Mouse (Mus musculus) embryo, embryonic 11.5 days (tissue): ENCODE data around the gene Tmem170.
"Not testable (repeated sequence)": the region's sequence is repeated elsewhere in the genome, so short reads cannot be mapped to it uniquely, and the experiment has no call there.

ENCODE experiments used
- DNase-seq: peaks from one replicate; pipeline ENCODE4 v3.0.0-alpha.2; 2012; ENCODE audit warnings: low read depth, low spot score

The Tmem170 gene

DNA sequence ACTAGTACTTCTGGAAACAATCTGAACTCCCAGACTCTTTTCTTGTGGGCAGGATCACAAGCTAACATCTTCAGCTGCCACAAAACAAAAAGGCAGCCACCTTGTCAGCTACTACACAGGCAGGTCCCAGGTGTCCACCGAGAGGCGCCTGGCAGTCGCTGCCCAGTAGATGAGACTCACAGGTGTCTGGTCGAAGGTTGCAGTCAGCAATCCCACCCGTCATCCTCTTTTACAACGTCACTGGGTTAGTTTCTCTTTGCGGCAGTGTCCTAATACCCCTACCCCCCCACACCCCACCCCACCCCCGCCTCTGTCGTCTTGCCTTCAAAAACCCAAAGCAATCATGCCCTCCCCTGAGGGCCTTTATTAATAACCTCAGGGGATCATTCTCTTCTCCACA, 792 bp downstream of the Tmem170 start:
- no peak for DNase-seq

DNA sequence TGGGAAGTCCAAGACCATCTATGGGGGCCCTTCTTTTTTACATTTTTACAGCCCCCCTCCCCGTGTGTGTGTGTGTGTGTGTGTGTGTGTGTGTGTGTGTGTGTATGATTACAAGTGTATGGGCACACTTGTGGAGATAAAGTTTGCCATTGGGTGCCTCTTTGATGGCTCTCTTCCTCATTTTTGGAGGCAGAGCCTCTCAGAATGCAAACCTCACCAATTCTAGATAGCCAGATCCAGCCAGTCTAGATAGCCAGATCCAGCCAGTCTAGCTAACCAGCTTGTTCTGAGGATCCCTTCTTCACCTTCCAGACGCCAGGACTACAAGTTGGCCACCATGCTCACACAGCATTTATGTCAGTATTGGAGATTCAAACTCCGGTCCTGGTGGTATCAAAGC, 5.3 kb downstream of the Tmem170 start:
- DNase-seq: no peak

DNA sequence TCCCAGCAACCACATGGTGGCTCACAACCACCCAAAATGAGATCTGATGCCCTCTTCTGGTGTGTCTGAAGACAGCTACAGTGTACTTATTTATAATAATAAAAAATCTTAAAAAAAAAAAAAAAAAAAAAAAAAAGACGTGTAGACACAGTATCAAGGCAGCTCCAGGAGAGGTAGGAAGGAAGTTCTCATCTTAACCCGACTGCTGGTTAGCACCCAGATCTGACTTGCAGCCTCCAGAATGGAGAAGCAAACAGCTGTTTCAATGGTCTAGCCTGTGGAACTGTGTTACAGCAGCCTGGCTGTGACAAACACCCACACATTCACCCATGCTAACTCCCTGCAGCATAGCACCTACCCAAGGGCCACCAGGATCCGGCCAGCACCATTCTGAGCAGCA, 6.2 kb downstream of the Tmem170 start:
- no peak for DNase-seq

DNA sequence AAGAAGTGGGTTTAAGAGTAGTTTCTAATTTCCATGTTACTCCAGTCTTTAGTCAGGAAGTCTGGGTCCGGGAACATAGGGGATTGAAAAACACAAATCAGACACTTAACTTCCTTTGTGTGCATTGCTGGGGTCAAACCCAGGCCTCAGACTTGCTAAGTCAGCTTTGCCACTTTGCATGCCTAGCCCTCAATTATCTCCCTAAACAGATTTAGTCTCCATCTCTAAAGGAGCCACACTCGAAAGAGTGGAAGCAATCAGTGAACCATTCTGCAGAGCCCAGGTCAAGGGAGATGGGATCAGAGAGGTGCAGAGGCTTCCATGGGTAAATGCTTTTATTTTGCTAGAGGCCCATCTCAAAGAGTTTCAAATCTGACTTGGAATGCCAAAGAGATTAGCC, 7.9 kb downstream of the Tmem170 start:
- no peak for DNase-seq

DNA sequence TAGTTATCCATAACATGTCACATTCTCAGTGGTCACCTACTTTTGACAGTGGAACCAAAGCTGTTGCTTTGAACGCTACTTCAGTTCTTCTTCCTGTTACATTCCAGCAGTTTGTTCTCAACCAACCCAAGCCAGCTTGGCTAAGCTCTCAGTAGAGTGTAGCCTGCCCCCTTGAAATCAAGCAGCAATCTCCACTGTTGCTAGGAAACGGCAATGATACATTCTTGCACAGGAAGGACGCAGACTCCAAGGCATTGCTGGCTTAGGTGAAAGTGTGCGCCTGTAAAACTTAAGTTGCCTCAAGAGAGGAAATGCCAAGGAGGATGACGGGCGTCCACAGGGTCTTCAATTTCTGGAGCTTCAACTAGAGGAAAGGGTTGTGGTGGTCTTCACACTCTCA, 10.7 kb downstream of the Tmem170 start:
- no peak for DNase-seq

DNA sequence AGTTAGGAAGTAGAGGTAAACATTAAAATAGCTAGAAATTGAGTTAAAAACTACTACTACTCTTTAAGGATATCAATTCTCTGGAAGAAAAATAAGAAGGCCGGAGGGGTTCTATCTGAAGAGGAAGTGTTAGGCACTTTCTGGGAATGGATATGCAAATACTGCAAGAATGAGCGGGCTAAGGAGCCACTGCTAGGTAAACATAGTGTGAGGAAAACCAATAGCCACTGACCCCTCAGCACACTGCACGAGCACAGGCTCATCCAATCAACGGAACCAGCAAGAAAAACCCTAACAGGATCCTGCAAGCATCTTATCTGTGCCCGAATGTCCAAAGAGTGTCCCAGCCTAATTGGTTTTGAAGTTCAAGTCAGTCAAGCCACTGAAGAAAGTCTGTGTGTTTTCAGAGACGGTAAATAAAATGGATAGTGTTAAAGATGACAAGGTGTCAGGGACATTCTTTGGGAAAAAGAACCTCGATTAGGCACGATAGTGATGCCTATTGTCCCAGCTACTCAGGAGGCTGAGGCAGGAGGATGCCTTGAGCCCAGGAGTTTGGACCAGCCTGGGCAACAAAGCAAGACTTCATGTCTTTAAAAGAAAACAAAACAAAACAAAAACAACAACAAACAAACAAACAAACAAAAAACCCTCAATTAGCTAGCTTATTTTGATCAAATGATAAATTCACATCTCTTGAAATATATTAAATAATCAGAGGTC, 11.3 kb downstream of the Tmem170 start:
- no peak for DNase-seq

DNA sequence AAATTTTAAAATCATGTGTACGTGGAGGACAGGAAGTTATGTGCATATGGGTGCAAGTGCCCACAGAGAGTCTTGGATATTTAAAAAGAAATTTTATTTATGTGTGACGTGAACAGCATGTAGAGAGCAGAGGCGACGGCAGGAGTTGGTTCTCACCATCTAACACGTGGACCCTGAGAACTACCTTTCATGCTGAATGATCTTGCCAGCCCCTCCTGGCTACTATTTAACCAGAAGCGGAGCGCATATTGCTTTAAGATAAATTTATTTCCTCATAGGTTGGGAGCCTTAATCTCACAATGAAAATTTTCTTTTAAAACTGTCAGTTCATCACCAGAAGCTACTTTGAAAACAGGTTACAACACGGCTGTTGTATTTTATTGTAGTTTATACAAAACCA, 11.9 kb downstream of the Tmem170 start:
- DNase-seq: no peak

DNA sequence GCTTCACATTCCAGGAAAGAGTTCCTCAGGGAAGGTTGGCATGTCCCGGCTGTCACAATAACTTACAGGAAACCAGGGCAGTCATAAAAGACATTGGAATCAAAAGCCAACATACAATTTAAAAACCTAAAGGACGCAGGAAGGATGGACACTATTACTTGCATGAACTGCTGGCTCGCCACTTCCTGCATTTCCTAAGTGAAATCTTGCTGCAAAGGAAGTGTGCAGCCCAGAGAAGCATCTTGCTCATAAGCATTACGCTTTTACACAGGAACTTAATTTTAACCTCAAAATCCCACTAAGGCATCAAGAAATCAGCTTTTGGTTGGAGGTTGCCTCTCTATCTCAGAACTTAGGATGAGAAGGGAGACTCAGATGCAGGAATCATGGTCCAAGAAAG, 13.3 kb downstream of the Tmem170 start:
- DNase-seq: no peak

DNA sequence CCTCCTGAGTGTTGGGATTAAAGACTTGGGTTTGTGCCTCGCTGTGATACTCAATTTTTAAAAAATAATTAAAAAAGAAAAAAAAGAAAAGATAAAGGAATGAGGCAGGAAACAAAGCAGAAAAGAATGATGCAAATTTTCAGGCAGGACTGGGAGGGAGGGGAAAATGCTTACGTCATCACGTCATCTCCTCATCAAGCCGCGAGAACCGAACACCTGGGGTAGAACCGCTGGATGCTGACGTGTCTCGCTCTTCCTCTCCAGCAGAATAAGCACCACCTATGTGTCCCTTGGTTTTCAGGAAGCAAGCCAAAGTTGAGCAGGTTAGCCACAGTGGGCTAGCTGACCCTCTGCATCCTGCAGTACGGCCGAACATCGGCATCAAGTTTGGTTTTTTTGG, 20.6 kb downstream of the Tmem170 start:
- no peak for DNase-seq

DNA sequence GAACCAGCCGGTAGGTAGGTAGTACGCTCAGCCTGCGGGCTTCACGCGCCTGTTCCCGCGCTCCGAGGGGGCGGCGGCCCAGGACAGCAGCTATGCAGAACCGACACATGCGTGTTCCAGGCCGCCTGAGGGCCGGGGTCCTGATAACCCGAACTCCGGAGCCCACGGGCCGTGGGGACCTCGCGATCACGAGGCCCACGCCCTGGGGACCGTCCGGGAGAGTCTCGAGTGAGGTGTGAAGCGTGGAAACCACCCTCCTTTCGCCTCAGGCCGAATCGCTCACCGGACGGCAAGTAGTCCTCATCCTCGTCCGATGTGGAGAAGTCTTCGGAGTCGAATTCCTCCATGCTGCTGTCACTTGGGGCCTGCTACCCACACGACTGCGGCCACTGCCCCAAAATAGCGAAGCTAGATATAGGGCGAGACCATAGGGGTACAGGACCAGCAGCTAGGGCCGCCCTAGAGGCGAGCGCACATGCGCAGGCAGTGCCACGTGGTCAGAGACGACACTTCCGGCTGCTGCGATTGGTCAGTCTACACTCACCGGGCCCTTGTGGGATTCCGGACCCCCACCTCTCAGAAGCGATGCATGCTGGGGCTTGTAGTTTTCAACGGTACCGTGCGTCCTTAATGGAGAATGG, 22.6 kb downstream of the Tmem170 start, which contains the start of gene Cfdp1:
Gene Cfdp1, minus strand, starts transcription at position 431 of the 641 bp plus-strand sequence.
- peak; percentile 93 for DNase-seq

DNA sequence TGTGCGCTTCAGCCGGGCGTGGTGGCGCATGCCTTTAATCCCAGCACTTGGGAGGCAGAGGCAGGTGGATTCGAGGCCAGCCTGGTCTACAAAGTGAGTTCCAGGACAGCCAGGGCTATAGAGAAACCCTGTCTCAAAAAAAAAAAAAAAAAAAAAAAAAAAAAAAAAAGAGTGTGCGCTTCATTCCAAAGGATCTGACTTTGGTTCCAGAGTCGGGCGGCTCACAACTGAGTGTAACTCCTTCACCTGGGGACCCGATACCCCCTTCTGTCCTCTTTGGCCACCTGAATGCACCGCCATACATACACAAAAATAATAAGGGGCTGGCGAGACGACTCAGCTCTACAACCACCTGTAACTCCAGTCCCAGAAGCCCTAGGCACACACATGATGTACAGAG, 23.3 kb downstream of the Tmem170 start:
- not testable (repeated sequence) for DNase-seq

DNA sequence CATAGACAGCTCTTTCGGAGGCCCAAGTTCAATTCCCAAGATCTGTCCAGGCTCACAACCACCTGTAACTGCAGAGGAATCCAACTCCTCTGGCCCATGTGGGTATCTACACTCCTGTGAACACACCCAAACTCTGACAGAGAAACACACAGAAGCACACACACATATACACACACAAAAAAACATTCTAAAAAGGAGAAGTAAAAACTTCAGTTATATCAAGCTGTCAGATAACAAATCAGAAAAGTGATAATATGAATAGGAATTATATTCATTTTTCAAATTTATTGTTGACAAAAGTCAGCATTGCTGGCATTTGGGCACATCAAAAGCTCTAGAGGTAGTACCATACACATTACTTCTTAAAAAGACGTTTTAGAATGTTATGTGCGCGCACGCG, 29.8 kb downstream of the Tmem170 start:
- no peak for DNase-seq

DNA sequence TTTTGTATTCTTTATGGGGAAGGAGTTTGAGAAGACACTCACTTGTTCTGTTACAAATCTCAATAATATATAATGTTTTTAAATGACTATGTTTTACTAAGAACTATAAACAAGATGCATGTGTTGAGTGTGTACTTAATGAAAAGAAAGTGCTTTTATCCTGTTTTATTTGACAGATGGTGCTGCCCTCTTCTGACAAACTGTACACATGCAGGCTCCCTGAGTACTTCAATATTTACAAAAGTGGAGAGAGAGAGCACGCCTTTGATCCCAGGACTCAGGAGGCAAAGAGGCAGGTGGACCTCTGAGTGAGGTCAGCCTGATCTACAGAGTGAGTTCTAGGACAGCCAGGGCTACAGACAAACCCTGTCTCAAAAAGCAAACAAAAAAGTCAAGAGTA, 41.0 kb downstream of the Tmem170 start:
- DNase-seq: no peak

DNA sequence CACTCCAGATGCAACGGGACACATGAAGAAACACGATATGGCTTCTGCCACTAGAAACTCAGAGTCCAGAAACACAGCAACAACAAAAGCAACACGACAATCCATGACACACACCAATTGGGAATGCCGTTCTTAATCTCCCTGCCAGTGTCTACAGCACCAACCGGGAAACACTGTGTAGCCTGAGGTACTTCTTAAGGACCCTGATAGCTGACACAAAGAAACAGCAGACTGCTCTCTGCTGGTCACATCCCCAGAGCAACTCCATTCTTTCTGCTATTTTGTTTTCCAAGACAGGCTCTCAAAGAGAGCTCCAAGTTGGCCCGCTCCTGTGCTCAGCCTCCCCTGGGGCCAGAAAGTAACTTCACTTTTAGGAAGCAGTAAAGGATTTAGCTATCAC, 42.5 kb downstream of the Tmem170 start:
- no peak for DNase-seq

DNA sequence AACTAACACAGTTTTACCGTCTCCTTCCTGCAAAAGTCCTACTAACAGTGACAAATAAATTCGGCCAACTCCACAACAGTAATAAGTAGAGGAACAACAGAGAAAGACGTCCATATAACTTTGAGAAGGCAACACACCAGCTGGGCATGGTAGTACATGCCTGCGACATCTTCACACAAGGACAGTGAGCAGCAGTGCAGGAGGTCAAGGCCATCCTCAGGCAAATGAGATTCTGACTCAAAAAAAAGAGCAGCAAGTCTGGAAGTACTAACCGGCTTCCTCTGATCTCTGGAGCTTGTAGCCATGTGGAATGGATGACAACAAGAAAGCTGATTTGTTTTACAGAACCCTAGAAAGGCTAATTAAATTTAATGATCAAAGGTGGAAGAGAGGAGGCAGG, 43.6 kb downstream of the Tmem170 start:
- DNase-seq: no peak

DNA sequence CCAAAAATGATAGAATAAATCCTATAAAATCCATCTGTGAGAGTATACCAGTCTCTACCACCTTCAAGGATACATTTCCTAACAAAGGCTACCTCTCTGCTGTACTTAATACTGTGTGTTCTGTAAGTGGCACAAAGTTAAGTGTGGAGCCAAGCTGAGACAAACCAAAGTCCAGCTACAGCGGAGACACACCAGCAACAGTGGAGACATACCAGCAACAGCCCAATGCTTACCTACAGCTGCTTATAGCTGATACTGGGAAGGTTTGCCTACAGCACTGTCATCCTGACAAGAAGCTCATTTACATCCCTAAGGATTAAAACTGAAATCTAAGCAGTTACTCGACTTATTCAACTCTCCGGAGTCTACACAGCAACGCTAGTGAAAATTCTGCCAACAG, 44.6 kb downstream of the Tmem170 start:
- DNase-seq: no peak

DNA sequence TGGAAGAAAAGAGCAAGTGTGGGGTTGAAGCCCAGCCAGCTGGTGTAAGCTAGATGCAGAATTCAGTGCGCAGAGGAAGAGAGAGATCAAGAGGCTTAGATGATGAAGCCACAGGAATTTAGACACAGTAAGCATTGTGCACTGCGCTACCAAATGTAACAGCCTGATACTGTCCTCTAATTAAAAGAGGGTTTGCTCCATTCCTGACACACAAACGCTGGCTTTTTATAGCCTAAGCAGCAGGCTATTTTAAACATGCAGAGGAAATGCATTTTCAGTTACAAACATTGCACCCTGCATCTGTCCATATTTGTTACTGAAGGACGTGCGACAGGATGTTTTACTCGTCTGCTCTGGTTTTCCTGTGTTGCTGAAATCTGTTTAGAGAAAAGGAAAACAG, 48.0 kb downstream of the Tmem170 start:
- no peak for DNase-seq

DNA sequence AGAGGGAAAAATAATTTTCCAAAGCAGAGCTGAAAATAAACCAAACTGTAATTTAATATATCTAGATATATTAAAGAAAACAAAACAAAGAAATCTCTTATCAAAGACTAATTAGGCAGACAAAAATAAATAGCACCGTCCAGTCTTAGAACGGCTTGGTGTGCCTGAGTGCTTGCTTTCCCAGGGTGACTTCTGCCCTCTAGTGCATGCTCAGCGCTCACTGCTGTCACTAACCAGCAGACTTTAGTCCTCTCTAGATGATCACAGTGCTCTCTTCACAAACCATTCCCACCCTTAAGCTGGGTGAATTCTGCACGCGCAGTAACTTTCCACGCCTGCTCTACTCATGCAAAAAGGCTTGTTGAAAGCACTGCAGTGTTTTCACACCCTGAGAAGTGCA, 51.3 kb downstream of the Tmem170 start:
- DNase-seq: no peak

DNA sequence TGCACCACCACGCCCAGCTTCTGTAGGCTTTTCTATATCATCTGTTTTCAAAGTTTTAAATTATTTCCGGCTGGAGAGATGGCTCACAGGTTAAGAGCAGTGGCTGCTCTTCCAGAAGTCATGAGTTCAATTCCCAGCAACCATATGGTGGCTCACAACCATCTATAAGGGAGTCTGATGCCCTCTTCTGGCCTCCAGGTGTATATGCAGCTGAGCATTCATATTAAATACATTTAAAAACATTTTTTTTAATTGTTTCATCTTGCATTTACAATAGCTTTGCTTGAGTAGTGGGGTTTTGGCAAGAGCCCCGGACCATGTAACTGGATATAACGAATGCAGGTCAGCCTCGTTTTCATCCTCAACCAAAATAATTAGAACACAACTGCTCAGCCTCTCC, 52.2 kb downstream of the Tmem170 start:
- DNase-seq: no peak

DNA sequence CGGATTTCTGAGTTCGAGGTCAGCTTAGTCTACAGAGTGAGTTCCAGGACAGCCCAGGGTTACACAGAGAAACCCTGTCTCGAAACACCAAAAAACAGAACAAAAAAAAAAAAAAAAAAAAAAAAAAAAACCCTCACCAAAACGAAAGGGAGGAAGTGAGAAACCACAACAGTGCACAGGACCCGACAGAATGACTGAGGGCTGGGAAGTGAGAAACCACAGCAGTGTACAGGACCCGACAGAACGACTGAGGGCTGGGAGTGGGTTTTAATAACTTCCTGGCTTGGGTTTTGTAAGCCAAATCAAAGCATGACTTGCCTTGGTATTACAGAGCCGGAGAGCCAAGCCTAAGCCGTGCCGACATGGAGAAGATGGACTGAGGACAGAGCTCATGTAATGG, 55.4 kb downstream of the Tmem170 start:
- DNase-seq: no peak

DNA sequence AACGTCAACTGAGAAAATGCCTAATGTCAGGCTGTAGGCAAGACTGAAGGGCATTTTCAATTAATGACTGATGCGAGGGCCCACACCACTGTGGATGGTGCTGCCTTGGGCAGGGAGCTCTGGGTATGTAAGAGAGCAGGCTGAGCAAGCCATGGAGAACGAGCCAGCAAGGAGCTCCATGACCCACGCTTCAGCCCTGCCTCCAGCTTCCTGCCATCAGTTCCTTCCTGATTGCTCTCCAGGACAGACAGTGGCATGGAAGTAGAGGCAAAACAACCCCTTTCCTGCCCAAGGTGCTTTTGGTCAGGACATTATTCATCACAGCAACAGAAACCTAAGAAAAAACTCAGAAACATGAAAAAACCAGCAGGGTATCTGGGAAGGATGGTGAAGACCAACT, 55.9 kb downstream of the Tmem170 start:
- DNase-seq: no peak

DNA sequence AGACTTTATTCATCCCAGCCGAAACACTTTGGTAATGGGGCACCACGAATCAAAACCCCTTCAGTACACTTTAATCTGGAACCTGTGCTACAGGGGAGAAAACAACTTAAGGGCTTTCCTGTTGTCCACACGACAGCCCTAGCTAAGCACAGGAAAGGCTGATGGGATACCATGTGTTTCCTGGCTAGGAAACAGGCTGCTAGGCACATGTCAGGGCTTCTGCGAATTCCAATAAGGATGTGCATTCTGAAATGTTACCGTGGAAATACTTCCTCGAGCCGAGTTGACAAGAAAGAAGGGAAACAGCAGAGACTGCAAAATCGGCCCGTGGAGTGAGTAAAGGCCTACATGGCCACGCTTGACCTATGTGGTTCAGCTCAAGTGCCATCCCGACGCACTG, 56.5 kb downstream of the Tmem170 start:
- no peak for DNase-seq

DNA sequence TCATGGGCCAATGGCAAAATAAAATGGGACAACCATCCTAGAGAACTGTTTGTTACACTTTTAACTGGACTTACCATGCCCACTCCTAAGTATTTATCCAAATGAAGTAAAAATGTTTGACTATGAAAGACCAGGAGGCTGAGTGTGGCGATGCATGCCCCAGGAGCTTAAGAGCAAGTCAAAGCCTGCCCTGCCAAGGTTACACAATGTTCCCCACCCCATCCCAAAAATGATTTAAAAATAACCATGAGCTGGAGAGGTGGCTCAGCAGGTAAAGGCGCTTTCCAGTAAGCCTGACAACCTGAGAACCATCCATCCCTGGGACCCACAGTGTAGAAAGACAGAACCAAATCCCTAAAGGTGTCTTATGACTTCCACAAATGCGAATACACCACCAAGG, 58.0 kb downstream of the Tmem170 start:
- no peak for DNase-seq

DNA sequence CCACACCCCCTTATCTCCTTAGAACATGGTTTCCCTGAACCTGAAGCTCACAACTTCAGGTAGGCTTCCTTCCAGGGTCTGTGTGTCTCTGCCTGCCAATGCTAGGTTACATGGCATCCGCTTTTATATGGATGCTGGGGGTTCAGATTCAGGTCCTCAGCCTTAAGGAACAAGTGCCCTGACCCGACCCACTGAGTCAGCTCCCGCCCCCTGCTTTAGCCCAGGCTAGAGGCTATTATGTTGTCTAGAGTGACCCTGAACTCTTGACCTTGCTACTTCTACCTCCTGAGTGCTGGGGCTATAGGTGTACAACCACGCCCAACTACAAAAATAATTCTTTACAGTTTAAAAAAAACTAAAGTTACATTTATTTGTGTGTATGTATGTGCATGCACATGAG, 61.5 kb downstream of the Tmem170 start:
- no peak for DNase-seq
